Mouse (Mus musculus): ENCODE measurements around the gene Exoc1.
A peak's percentile ranks its signal among the peaks of the same experiment; 100 is the strongest.

Exoc1 gene

GRCm38 (mm10) chr5:76609702-76610370 lies 80.7 kb downstream of the Exoc1 start:
- DNase-seq (ENCODE audit: low spot score), result peak; percentile 67

GRCm38 (mm10) chr5:76612867-76613499 lies 83.9 kb downstream of the Exoc1 start:
- DNase-seq (ENCODE audit: low spot score), result no peak

GRCm38 (mm10) chr5:76615276-76615675 lies 86.2 kb downstream of the Exoc1 start:
- DNase-seq (ENCODE audit: low spot score), result no peak

- DNase-seq (ENCODE audit: low spot score), result no peak
Measured at GRCm38 (mm10) chr5:76616196-76616747, 87.2 kb downstream of the Exoc1 start.

- DNase-seq (ENCODE audit: low spot score), result no peak
Measured at GRCm38 (mm10) chr5:76618750-76619149, 89.6 kb downstream of the Exoc1 start.
